Comparison of ENCODE assay signal across 8 mouse cellular contexts in the genomic region with DNA sequence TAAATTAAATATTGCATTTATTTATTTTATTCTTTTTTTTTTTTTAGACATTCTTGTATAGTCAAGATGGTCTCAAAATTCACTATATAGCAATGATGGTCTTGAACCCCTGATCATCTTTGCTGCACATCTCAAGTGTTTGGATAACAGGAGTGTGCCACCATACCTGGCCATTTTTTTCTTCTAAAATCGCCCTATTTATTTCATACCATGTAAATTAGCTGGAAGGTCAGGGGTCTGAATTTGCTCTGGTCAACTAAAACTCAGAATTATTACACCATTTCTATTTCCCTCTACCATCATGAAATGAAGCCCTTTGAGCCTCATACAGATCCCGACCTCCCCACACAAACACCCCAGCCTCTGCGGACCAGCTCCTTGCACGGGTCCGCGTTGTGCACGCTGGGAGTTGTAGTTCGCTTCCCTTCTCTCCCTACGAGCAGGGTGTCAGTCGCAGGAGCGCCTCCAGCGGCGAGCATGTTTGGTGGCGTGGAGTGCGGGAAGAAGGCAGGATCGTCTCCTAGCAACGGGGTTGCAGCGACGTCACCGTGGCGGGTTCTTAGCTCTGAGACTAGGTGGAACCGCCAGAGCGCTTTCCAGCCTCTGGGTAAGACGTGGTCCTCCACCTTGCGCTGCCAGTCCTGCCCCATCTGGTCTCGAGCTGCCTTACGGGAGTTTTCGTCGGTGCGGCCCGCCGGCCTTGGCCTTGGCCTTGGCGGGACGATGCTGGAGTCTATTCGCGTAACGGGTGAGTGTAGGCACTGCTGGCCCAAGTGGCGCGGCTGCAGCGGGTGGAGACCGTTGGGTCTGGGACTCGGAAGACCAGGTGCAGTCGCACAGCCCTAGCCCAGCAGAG. TPM values are rescaled to one million over a fixed set of nuclear protein-coding genes. Genes with fewer than 3 reads are reported as not detected.
A peak's percentile ranks its signal among the peaks of the same experiment; 100 is the strongest.
DNase-seq lines count a peak whose midpoint lies in the region; ATAC-seq lines count a peak whose summit lies in the region.

9530077C05Rik (plus strand) TSS at position 512 of the 856 bp plus-strand sequence.

- no peaks in the 10 kb centered on the region for H3K9me3 ChIP-seq in hindbrain, embryonic 14.5 days (ENCODE audit: control insufficient read depth, low read length)

- H3K4me3 ChIP-seq in hindbrain, embryonic 14.5 days (replicated peaks; ENCODE audit: low read length): peak within 1 kb of the TSS; percentile 47

- H3K4me2 ChIP-seq in hindbrain, embryonic 14.5 days (replicated peaks): peak within 1 kb of the TSS; percentile 67

- peak; percentile 95 for DNase-seq in T-cell, adult 2 months (ENCODE audit: low spot score)
- DNase-seq in cerebellum, postnatal 25 days: peak; percentile 98 to 99
- peak; percentile 95 to 96 for DNase-seq in frontal cortex, postnatal 25 days (ENCODE audit: low spot score in 2 of 2)
- DNase-seq in hindbrain, embryonic 14.5 days (ENCODE audit: low spot score): peak; percentile 96
- DNase-seq in layer of hippocampus, postnatal 25 days (ENCODE audit: extremely low spot score in 1 of 2, low spot score in 1 of 2): peak; percentile 91 to 94
- DNase-seq in lung, postnatal 14 days: peak; percentile 96
- DNase-seq in ovary, postnatal 36 days (ENCODE audit: low spot score): peak; percentile 94
- peak; percentile 97 for DNase-seq in thymus, postnatal 14 days

- H3K9ac ChIP-seq in hindbrain, embryonic 14.5 days: peak within 1 kb of the TSS; percentile 79

- no peaks in the 10 kb centered on the region for H3K4me1 ChIP-seq in hindbrain, embryonic 14.5 days (replicated peaks; ENCODE audit: control insufficient read depth, insufficient read depth, low read length)

- WGBS in hindbrain, embryonic 14.5 days: 1% methylated on average over 43 of the region's 43 CpGs

- peak within 1 kb of the TSS; percentile 82 for H3K27ac ChIP-seq in hindbrain, embryonic 14.5 days

- no peaks in the 10 kb centered on the region for H3K27me3 ChIP-seq in hindbrain, embryonic 14.5 days (ENCODE audit: control insufficient read depth, insufficient read depth, low read length)

- H3K36me3 ChIP-seq in hindbrain, embryonic 14.5 days (replicated peaks; ENCODE audit: control insufficient read depth, insufficient read depth): no peaks in the 10 kb centered on the region

- ATAC-seq in hindbrain, embryonic 14.5 days (ENCODE audit: low FRiP score): peak; percentile 99

RNA-seq across cellular contexts. Expression of gene 9530077C05Rik, which starts in this region (rescaled TPM):
- polyA plus RNA-seq in hindbrain, embryonic 14.5 days (2014; fragmentation: Nextera tagmentation; extraction: Ambion mirVana): 11.8 and 14.9 TPM in 2 replicates
- 1 to 10 TPM; 6.0 to 6.8 TPM for total RNA-seq in layer of hippocampus, postnatal 25 days (2021)

Comparison
In these comparisons a context has a peak if more than half of its experiments do, and no peak if none do; other contexts are left out.
1. Peak in every context shown above with its lines: DNase-seq, ATAC-seq, H3K4me3 ChIP-seq and H3K27ac ChIP-seq.